ENCODE assay signal across 29 mouse cellular contexts in the genomic region with DNA sequence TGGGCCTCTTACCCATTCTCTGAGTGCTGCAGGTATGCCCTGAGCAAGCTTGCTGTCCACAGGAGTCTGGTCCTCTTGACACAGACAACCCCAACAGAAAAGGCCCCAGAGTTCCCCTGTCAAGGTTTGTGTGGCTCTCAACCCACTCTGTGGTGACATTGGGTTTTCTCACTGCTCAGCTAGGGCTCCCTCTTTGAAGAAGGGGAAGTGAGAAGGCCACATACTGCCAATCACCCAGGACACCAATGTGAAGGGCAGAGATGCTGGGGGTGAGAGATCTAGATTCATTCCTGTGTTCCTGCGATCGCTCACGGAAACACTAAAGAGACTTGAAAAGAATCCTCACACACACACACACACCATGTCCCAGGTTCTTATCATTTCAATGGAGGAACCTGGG. TPM values are rescaled to one million over a fixed set of nuclear protein-coding genes. Genes with fewer than 3 reads are reported as not detected.
A peak's percentile ranks its signal among the peaks of the same experiment; 100 is the strongest.
DNase-seq lines count a peak whose midpoint lies in the region; ATAC-seq and TF ChIP-seq lines count a peak whose summit lies in the region.
"Had no signal": no experiment of that assay in that cellular context is flagged by ENCODE, and none has a peak within 500 bp of the region (broad histone marks: within the 10 kb centered on the region; RNA-seq: fewer than 3 reads in every experiment).

No protein-coding gene starts in this region.

- no peak for TF ChIP-seq RAD21 in MEL (IDR thresholded peaks at IDR 0.05; ENCODE audit: low read depth, low read length)

- intact Hi-C loops in heart, postnatal 36 days (cut with DNase I) = no loop called here

- peak; percentile 22 for DNase-seq in MEL (ENCODE audit: low read depth, low spot score)
- DNase-seq in heart, postnatal 36 days = no peak
- no peak for DNase-seq in right cerebral cortex, adult 2 months (ENCODE audit: low spot score in 2 of 2)
- DNase-seq in gastrocnemius, postnatal 4 days (ENCODE audit: low spot score in 2 of 2) = no peak
- DNase-seq: adrenal gland, adult 2 months; adrenal gland, postnatal 14 days; cerebellum, adult 18-20 months; cerebellum, adult 9-10 months; cerebellum, postnatal 14 days; forebrain, postnatal 0 days; gastrocnemius, adult 2 months; gastrocnemius, postnatal 14 days; heart, adult 2 months; heart, postnatal 4 days had no signal

- TF ChIP-seq EP300 in MEL (IDR thresholded peaks at IDR 0.05; ENCODE audit: low read depth in 1 of 2, low read length in 2 of 2) = no peak

- H3K79me2 ChIP-seq in MEL (ENCODE audit: control insufficient read depth, insufficient read depth, low read length, poor library complexity) = no peaks in the 10 kb centered on the region; the same call in 1 of the 2 replicates

- peaks cover 0 to 2% of the 10 kb centered on the region in 2 experiments; a peak in 2 of 4 replicates for H3K36me3 ChIP-seq in MEL (ENCODE audit: control insufficient read depth in 1 of 2, insufficient read depth in 2 of 2, low read length in 2 of 2)
- H3K36me3 ChIP-seq: embryonic facial prominence, embryonic 12.5 days; embryonic facial prominence, embryonic 15.5 days; G1E; heart, embryonic 10.5 days; hindbrain, embryonic 12.5 days; hindbrain, embryonic 15.5 days had no signal

- H3K27me3 ChIP-seq in MEL (ENCODE audit: control insufficient read depth in 1 of 2, insufficient read depth in 2 of 2, low read length in 2 of 2) = peaks cover 0 to 3% of the 10 kb centered on the region in 2 experiments; a peak in 1 of 4 replicates
- H3K27me3 ChIP-seq: embryonic facial prominence, embryonic 12.5 days; embryonic facial prominence, embryonic 15.5 days; hindbrain, embryonic 15.5 days had no signal

- no peak for TF ChIP-seq CTCF in MEL (IDR thresholded peaks at IDR 0.05 in 2 of 3, conservative IDR thresholded peaks at IDR 0.05 in 1 of 3; ENCODE audit: control insufficient read depth in 1 of 3, insufficient read depth in 1 of 3, low read depth in 2 of 3, low read length in 3 of 3, poor library complexity in 1 of 3, severe bottlenecking in 1 of 3)

- H3K4me3 ChIP-seq in MEL (ENCODE audit: control insufficient read depth in 1 of 2, insufficient read depth in 1 of 2, low read depth in 2 of 2, low read length in 2 of 2) = no peak overlapping the region
- H3K4me3 ChIP-seq: embryonic facial prominence, embryonic 12.5 days; embryonic facial prominence, embryonic 15.5 days; gastrocnemius, adult 2 months; heart, adult 2 months; heart, embryonic 10.5 days; hindbrain, embryonic 12.5 days; hindbrain, embryonic 15.5 days had no signal

- peaks cover 8 to 15% of the 10 kb centered on the region in 2 experiments for H3K4me1 ChIP-seq in MEL (ENCODE audit: control insufficient read depth in 1 of 2, insufficient read depth in 2 of 2, low read length in 2 of 2)
- H3K4me1 ChIP-seq: embryonic facial prominence, embryonic 12.5 days; embryonic facial prominence, embryonic 15.5 days; hindbrain, embryonic 12.5 days; hindbrain, embryonic 15.5 days had no signal

- peak; percentile 44; the same call in 1 of the 2 replicates for ATAC-seq in granulocyte monocyte progenitor cell, adult 5-6 weeks (replicated peaks; ENCODE audit: poor library complexity, severe bottlenecking)
- peak; percentile 61 for ATAC-seq in megakaryocyte progenitor cell, adult 5-6 weeks (replicated peaks; ENCODE audit: poor library complexity)
- ATAC-seq: forebrain, embryonic 14.5 days; forebrain, postnatal 0 days; intestine, postnatal 0 days had no signal

- no peak overlapping the region for H3K9ac ChIP-seq in MEL (ENCODE audit: control insufficient read depth, low read depth, low read length, poor library complexity, severe bottlenecking)
- H3K9ac ChIP-seq: embryonic facial prominence, embryonic 12.5 days; embryonic facial prominence, embryonic 15.5 days; forebrain, postnatal 0 days; hindbrain, embryonic 12.5 days; hindbrain, embryonic 15.5 days had no signal

- H3K27ac ChIP-seq in MEL (ENCODE audit: control insufficient read depth, low read depth, low read length) = no peak overlapping the region
- H3K27ac ChIP-seq: embryonic facial prominence, embryonic 12.5 days; embryonic facial prominence, embryonic 15.5 days; gastrocnemius, adult 2 months; heart, adult 2 months; heart, embryonic 10.5 days; hindbrain, embryonic 12.5 days; hindbrain, embryonic 15.5 days had no signal

- H3K9me3 ChIP-seq in MEL (replicated peaks; ENCODE audit: insufficient read depth, low read length) = no peaks in the 10 kb centered on the region
- H3K9me3 ChIP-seq: embryonic facial prominence, embryonic 12.5 days; embryonic facial prominence, embryonic 15.5 days; G1E; heart, embryonic 10.5 days; hindbrain, embryonic 12.5 days; hindbrain, embryonic 15.5 days had no signal

- no peak for TF ChIP-seq POLR2A in MEL (IDR thresholded peaks at IDR 0.05; ENCODE audit: control insufficient read depth in 1 of 2, insufficient read depth in 1 of 2, low read depth in 1 of 2, low read length in 2 of 2, poor library complexity in 1 of 2)

TF ChIP-seq in MEL, 35 proteins besides CTCF, POLR2A, EP300 and RAD21:
- TF ChIP-seq UBTF (IDR thresholded peaks at IDR 0.05; ENCODE audit: borderline replicate concordance, insufficient read depth, low read depth, low read length) = no peak
- TF ChIP-seq CHD1 (IDR thresholded peaks at IDR 0.05; ENCODE audit: low read depth, low read length) = no peak
- TF ChIP-seq USF1 (IDR thresholded peaks at IDR 0.05; ENCODE audit: low read depth, low read length) = no peak

RNA-seq across cellular contexts. Expression of gene Six3, which starts 39.4 kb away (rescaled TPM):
- not detected in 2 replicates for total RNA-seq in MEL (2012; rRNA removed)
- not detected for polyA plus RNA-seq in MEL (2012; ENCODE audit: insufficient read depth in 1 of 2, insufficient read length in 2 of 2, low read depth in 1 of 2, low replicate concordance in 2 of 2, missing spikeins in 1 of 2)
- not detected in 2 replicates for total RNA-seq in granulocyte monocyte progenitor cell, adult 5-6 weeks (2014; fragmentation: Nextera tagmentation)
- not detected in 2 replicates for total RNA-seq in granulocyte monocyte progenitor cell, adult 5-6 weeks (2017)
- total RNA-seq in megakaryocyte progenitor cell, adult 5-6 weeks (2015) = not detected in 2 replicates
- not detected in 2 replicates for total RNA-seq in megakaryocyte progenitor cell, adult 5-6 weeks (2017)
- total RNA-seq in heart, postnatal 36 days (2021) = not detected
- total RNA-seq in gastrocnemius, postnatal 4 days (2021) = not detected
- total RNA-seq: adrenal gland, adult 2 months; adrenal gland, postnatal 14 days; adrenal gland, postnatal 4 days; gastrocnemius, adult 2 months; gastrocnemius, postnatal 14 days; heart, adult 2 months; heart, postnatal 4 days had no signal
- polyA plus RNA-seq: adrenal gland, adult 2 months; G1E; gonadal fat pad, adult 2 months; heart, embryonic 14.5 days; heart, postnatal 0 days; intestine, embryonic 14.5 days; intestine, postnatal 0 days had no signal
